Mouse (Mus musculus): ENCODE measurements around the gene Tlcd2.

GRCm38 (mm10) chr11:75468410-75468809 is 6.9 kb downstream of the Tlcd2 start:
- TF ChIP-seq CTCF (IDR thresholded peaks at IDR 0.05) (no peak), EP300 (IDR thresholded peaks at IDR 0.05; ENCODE audit: insufficient read depth, low read depth, low read length) (no peak), POLR2A (IDR thresholded peaks at IDR 0.05; ENCODE audit: insufficient read depth, low read depth, low read length) (no peak)

All from heart, adult 2 months (tissue).